Mouse (Mus musculus): ENCODE results near the gene Abcc5. TPM values are rescaled to one million over a fixed set of nuclear protein-coding genes. Genes with fewer than 3 reads are reported as not detected.

Gene Abcc5
- total RNA-seq, 4 experiments from 2014 or later = 74.2 to 148 (median 106) TPM

GRCm38 (mm10) chr16:20357837-20358236 lies 68.4 kb downstream of the Abcc5 start:
- no peak for DNase-seq

- DNase-seq = no peak
Measured at GRCm38 (mm10) chr16:20354762-20355161, 71.4 kb downstream of the Abcc5 start.

GRCm38 (mm10) chr16:20354011-20354410 lies 72.2 kb downstream of the Abcc5 start:
- DNase-seq = no peak

GRCm38 (mm10) chr16:20345464-20345863 lies 80.7 kb downstream of the Abcc5 start:
- DNase-seq = no peak

GRCm38 (mm10) chr16:20338616-20339015 lies 87.6 kb downstream of the Abcc5 start:
- DNase-seq = no peak

GRCm38 (mm10) chr16:20334918-20335317 lies 91.3 kb downstream of the Abcc5 start:
- DNase-seq = no peak

GRCm38 (mm10) chr16:20328306-20328705 lies 97.9 kb downstream of the Abcc5 start:
- DNase-seq = no peak

GRCm38 (mm10) chr16:20325286-20325685 lies 100.9 kb downstream of the Abcc5 start, which contains the start of gene Cyp2ab1:
Gene Cyp2ab1 (minus strand): TSS chr16:20325404.
- DNase-seq = no peak

- no peak for DNase-seq
Measured at GRCm38 (mm10) chr16:20323907-20324306, 102.3 kb downstream of the Abcc5 start.

GRCm38 (mm10) chr16:20322274-20322673 lies 103.9 kb downstream of the Abcc5 start:
- DNase-seq = no peak

GRCm38 (mm10) chr16:20316770-20317169 lies 109.4 kb downstream of the Abcc5 start:
- DNase-seq = no peak

GRCm38 (mm10) chr16:20315266-20315665 lies 110.9 kb downstream of the Abcc5 start:
- no peak for DNase-seq

- no peak for DNase-seq
Measured at GRCm38 (mm10) chr16:20312272-20312671, 113.9 kb downstream of the Abcc5 start.

- DNase-seq = peak; percentile 57
Measured at GRCm38 (mm10) chr16:20301770-20302649, 124.2 kb downstream of the Abcc5 start, which contains the start of gene Parl. Gene Parl (minus strand): TSS chr16:20302387.

GRCm38 (mm10) chr16:20300076-20300475 lies 126.1 kb downstream of the Abcc5 start:
- DNase-seq = no peak

Other genes starting within 250 kb of the Abcc5 start
- 10 to 100 TPM in 2 of 4 experiments, under 1 TPM in 2; 0.37 to 20.2 (median 6.4) TPM for gene Map6d1, start 185.0 kb downstream of the Abcc5 start, total RNA-seq (2022)
- 100 to 1,000 TPM; 115 to 145 (median 120) TPM for gene Parl, start 124.0 kb downstream of the Abcc5 start, total RNA-seq (2022)
- 1 to 10 TPM in 1 of 4 experiments, under 1 TPM in 2, not detected in 1; 0.38 to 2.6 (median 0.65) TPM for gene Cyp2ab1, start 101.0 kb downstream of the Abcc5 start, total RNA-seq (2022)
- gene Eif2b5, start 72.4 kb upstream of the Abcc5 start, total RNA-seq (2022) = 10 to 100 TPM; 62.4 to 72.6 (median 66.0) TPM
- 10 to 100 TPM; 34.1 to 55.2 (median 45.5) TPM for gene Dvl3, start 90.6 kb upstream of the Abcc5 start, total RNA-seq (2022)
- gene Ap2m1, start 109.1 kb upstream of the Abcc5 start, total RNA-seq (2022) = 100 to 1,000 TPM; 273 to 406 (median 325) TPM
- 100 to 1,000 TPM in 2 of 4 experiments, 10 to 100 TPM in 2; 80.8 to 118 (median 97.5) TPM for gene Abcf3, start 122.2 kb upstream of the Abcc5 start, total RNA-seq (2022)
- gene Vwa5b2, start 163.1 kb upstream of the Abcc5 start, total RNA-seq (2022) = 1 to 10 TPM in 3 of 4 experiments, under 1 TPM in 1; 0.87 to 4.9 (median 2.7) TPM
- 1 to 10 TPM; 7.3 to 9.5 (median 8.8) TPM for gene Eef1akmt4, start 185.2 kb upstream of the Abcc5 start, total RNA-seq (2022)
- gene Gm49333, start 185.2 kb upstream of the Abcc5 start, total RNA-seq (2022) = not detected
- gene Alg3, start 185.3 kb upstream of the Abcc5 start, total RNA-seq (2022) = 10 to 100 TPM; 22.3 to 30.0 (median 25.4) TPM
- 10 to 100 TPM; 28.9 to 62.9 (median 41.8) TPM for gene Camk2n2, start 194.9 kb upstream of the Abcc5 start, total RNA-seq (2022)
- gene Ece2, start 203.4 kb upstream of the Abcc5 start, total RNA-seq (2022) = 10 to 100 TPM; 11.0 to 45.0 (median 23.8) TPM
- gene Psmd2, start 225.3 kb upstream of the Abcc5 start, total RNA-seq (2022) = 100 to 1,000 TPM; 261 to 301 (median 279) TPM
- gene Eif4g1, start 241.9 kb upstream of the Abcc5 start, total RNA-seq (2022) = 100 to 1,000 TPM; 347 to 386 (median 375) TPM